Mouse (Mus musculus) heart, adult 2 months (tissue): ENCODE results near the gene Cdhr4. TPM values are rescaled to one million over a fixed set of nuclear protein-coding genes. Genes with fewer than 3 reads are reported as not detected.
"Not testable (repeated sequence)": the region's sequence is repeated elsewhere in the genome, so short reads cannot be mapped to it uniquely, and the experiment has no call there.

ENCODE experiments used
- DNase-seq, 2 experiments: peaks; one replicate each; pipeline ENCODE4 v3.0.0; 2021
- H3K27ac ChIP-seq: fragments of 200-600 bp; 2 replicates; pipeline ENCODE4 v1.8.1; 2022
- H3K27me3 ChIP-seq: fragments of 200-500 bp; 2 replicates; pipeline ENCODE4 v1.6.1; 2012; ENCODE audit warnings: mild to moderate bottlenecking, low read length, inconsistent platforms, mixed read lengths; ENCODE audit not compliant: control insufficient read depth, insufficient read depth
- H3K36me3 ChIP-seq: fragments of 200-500 bp; 2 replicates; pipeline ENCODE4 v1.6.1; 2012; ENCODE audit warnings: low read length, inconsistent platforms; ENCODE audit not compliant: control insufficient read depth, insufficient read depth
- H3K4me1 ChIP-seq: fragments of 200-500 bp; 2 replicates; pipeline ENCODE4 v1.6.1; 2011; ENCODE audit warnings: low read length; ENCODE audit not compliant: control insufficient read depth, insufficient read depth
- H3K4me3 ChIP-seq: fragments of 200-600 bp; 2 replicates; pipeline ENCODE4 v1.8.1; 2022
- H3K79me2 ChIP-seq: fragments of 200-500 bp; replicated peaks from 2 replicates; pipeline ENCODE4 v1.6.1; 2012; ENCODE audit warnings: mild to moderate bottlenecking, inconsistent platforms, low read length, moderate library complexity, mixed read lengths; ENCODE audit not compliant: control insufficient read depth, insufficient read depth
- H3K9ac ChIP-seq: fragments of 200-500 bp; 2 replicates; pipeline ENCODE4 v1.6.1; 2012; ENCODE audit warnings: low read depth, mild to moderate bottlenecking, control low read depth, inconsistent platforms, low read length, mixed read lengths
- CTCF ChIP-seq: fragments of 200-600 bp; IDR thresholded peaks from 2 replicates; pipeline ENCODE4 v1.8.1; 2022; ENCODE audit warnings: antibody characterized with exemption, mild to moderate bottlenecking, moderate library complexity
- EP300 ChIP-seq: fragments of 200-500 bp; IDR thresholded peaks from 2 replicates; pipeline ENCODE4 v1.6.1; 2011; ENCODE audit warnings: low read depth, low read length, control low read depth; ENCODE audit not compliant: insufficient read depth
- POLR2A ChIP-seq: fragments of 200-500 bp; IDR thresholded peaks from 2 replicates; pipeline ENCODE4 v1.6.1; 2011; ENCODE audit warnings: mild to moderate bottlenecking, low read depth, low read length, control low read depth; ENCODE audit not compliant: insufficient read depth
- WGBS: fragments of 180-500 bp; shearing (Covaris S2); methylation state at CpG from one replicate; pipeline ENCODE4 v1.1.7; 2018; 5-methylcytosine and 5-hydroxymethylcytosine counted together
- intact Hi-C: fragments of 180-260 bp; cut with DNase I; formaldehyde crosslinking; loops from one replicate; pipeline ENCODE4 v1.15.1; 2025
- polyA plus RNA-seq: library from polyadenylated mRNA; depleted of rRNA; stranded (reverse); fragments of >200 nt; gene quantifications from 2 replicates; pipeline ENCODE4 v1.2.3, GENCODE M21; 2012
- total RNA-seq, 2 experiments: library from RNA; stranded (reverse); gene quantifications; 2 replicates each; pipeline ENCODE4 v1.2.3; 2021

The Cdhr4 gene
- total and polyA plus RNA-seq, 3 experiments: 0.20 to 8.8 (median 1.1) TPM

GRCm38 (mm10) chr9:108010385-108010784, 18.1 kb downstream of the Cdhr4 start:
- no peak for DNase-seq
- TF ChIP-seq POLR2A (no peak), EP300 (no peak), CTCF (no peak)
- H3K4me3 ChIP-seq: no peak overlapping the region
- H3K4me1 ChIP-seq: peaks cover 17% of the 10 kb centered on the region
- no peak overlapping the region for H3K27ac ChIP-seq
- H3K9ac ChIP-seq: no peak overlapping the region
- H3K79me2 ChIP-seq: peaks cover 17% of the 10 kb centered on the region
- peaks cover 23% of the 10 kb centered on the region for H3K36me3 ChIP-seq
- no peaks in the 10 kb centered on the region for H3K27me3 ChIP-seq
- intact Hi-C loops: no loop called here

- DNase-seq, H3K9ac ChIP-seq, H3K27ac ChIP-seq, H3K79me2 ChIP-seq, intact Hi-C loops, H3K4me3 ChIP-seq, H3K27me3 ChIP-seq: not testable (repeated sequence)
- peak; percentile 32 for TF ChIP-seq CTCF
- peaks cover 15% of the 10 kb centered on the region for H3K4me1 ChIP-seq
- WGBS: 92% methylated on average over 2 of the region's 2 CpGs
- peaks cover 29% of the 10 kb centered on the region for H3K36me3 ChIP-seq
Observed at GRCm38 (mm10) chr9:108013577-108013976, 21.3 kb downstream of the Cdhr4 start.

GRCm38 (mm10) chr9:108017127-108017526, 24.8 kb downstream of the Cdhr4 start:
- H3K36me3 ChIP-seq: peaks cover 34% of the 10 kb centered on the region
- 74% methylated on average over 3 of the region's 3 CpGs for WGBS

GRCm38 (mm10) chr9:108020741-108021140, 28.4 kb downstream of the Cdhr4 start:
- 73% methylated on average over 1 of the region's 1 CpGs for WGBS
- DNase-seq: no peak
- Histone ChIP-seq H3K4me1 (peaks cover 6% of the 10 kb centered on the region), H3K9ac (no peak overlapping the region; the same call in 1 of the 2 replicates), H3K27me3 (no peaks in the 10 kb centered on the region), H3K79me2 (peaks cover 6% of the 10 kb centered on the region), H3K36me3 (peaks cover 27% of the 10 kb centered on the region), H3K4me3 (no peak overlapping the region), H3K27ac (peak overlapping the region; percentile 52)
- intact Hi-C loops: no loop called here
- TF ChIP-seq EP300 (no peak), POLR2A (no peak)

More at GRCm38 (mm10) chr9:108017127-108017526, 24.8 kb downstream of the Cdhr4 start:
- Histone ChIP-seq H3K4me1 (peaks cover 9% of the 10 kb centered on the region), H3K9ac (no peak overlapping the region), H3K79me2 (peaks cover 4% of the 10 kb centered on the region), H3K27me3 (no peaks in the 10 kb centered on the region), H3K27ac (no peak overlapping the region), H3K4me3 (no peak overlapping the region)
- intact Hi-C loops: no loop called here
- no peak for TF ChIP-seq EP300
- DNase-seq: no peak

GRCm38 (mm10) chr9:108023216-108023615, 30.9 kb downstream of the Cdhr4 start:
- Histone ChIP-seq H3K4me3 (no peak overlapping the region), H3K27ac (no peak overlapping the region), H3K36me3 (peaks cover 18% of the 10 kb centered on the region), H3K27me3 (no peaks in the 10 kb centered on the region), H3K9ac (no peak overlapping the region), H3K4me1 (peaks cover 4% of the 10 kb centered on the region), H3K79me2 (peaks cover 6% of the 10 kb centered on the region)
- intact Hi-C loops: no loop called here
- no peak for DNase-seq
- 86% methylated on average over 3 of the region's 3 CpGs for WGBS
- TF ChIP-seq POLR2A (no peak), EP300 (no peak), CTCF (no peak)

GRCm38 (mm10) chr9:108026584-108026983, 34.3 kb downstream of the Cdhr4 start:
- H3K27me3 ChIP-seq: no peaks in the 10 kb centered on the region
- H3K79me2 ChIP-seq: peaks cover 4% of the 10 kb centered on the region; the same call in 1 of the 2 replicates
- intact Hi-C loops: no loop called here
- no peak for DNase-seq
- H3K4me1 ChIP-seq: peaks cover 2% of the 10 kb centered on the region
- no peak for TF ChIP-seq POLR2A
- no peak for TF ChIP-seq EP300
- TF ChIP-seq CTCF: peak; percentile 40
- no peak overlapping the region for H3K4me3 ChIP-seq
- H3K27ac ChIP-seq: no peak overlapping the region
- WGBS: 85% methylated on average over 3 of the region's 3 CpGs
- no peak overlapping the region for H3K9ac ChIP-seq
- peaks cover 5% of the 10 kb centered on the region for H3K36me3 ChIP-seq

GRCm38 (mm10) chr9:108027867-108028266, 35.6 kb downstream of the Cdhr4 start:
- no peak for DNase-seq
- Histone ChIP-seq H3K9ac (no peak overlapping the region), H3K4me3 (no peak overlapping the region), H3K4me1 (no peaks in the 10 kb centered on the region), H3K79me2 (peaks cover 2% of the 10 kb centered on the region; the same call in 1 of the 2 replicates), H3K27ac (no peak overlapping the region), H3K27me3 (no peaks in the 10 kb centered on the region), H3K36me3 (peaks cover 5% of the 10 kb centered on the region)
- intact Hi-C loops: no loop called here
- WGBS: 98% methylated on average over 3 of the region's 3 CpGs
- no peak for TF ChIP-seq POLR2A
- peak; percentile 28; the same call in 1 of the 2 replicates for TF ChIP-seq CTCF
